Mouse (Mus musculus) layer of hippocampus, adult 18-20 months (tissue): Measurements from ENCODE around the gene Smyd3. TPM values are rescaled to one million over a fixed set of nuclear protein-coding genes. Genes with fewer than 3 reads are reported as not detected.

Experiments
- DNase-seq, 2 experiments: peaks; one replicate each; pipeline ENCODE4 v3.0.0; 2022; ENCODE audit warnings: low spot score in 2 of 2
- total RNA-seq, 2 experiments: library from RNA; stranded (reverse); gene quantifications; 2 replicates each; pipeline ENCODE4 v1.2.3; 2021

Gene Smyd3
- total RNA-seq, 2 experiments from 2014 or later: 22.4 TPM

- no peak for DNase-seq
Measured at GRCm38 (mm10) chr1:179236217-179236840, 281.5 kb downstream of the Smyd3 start.

- DNase-seq: peak; percentile 66 to 91
Measured at GRCm38 (mm10) chr1:179231777-179232661, 285.8 kb downstream of the Smyd3 start.

GRCm38 (mm10) chr1:179229515-179229914 is 288.3 kb downstream of the Smyd3 start:
- no peak for DNase-seq

- no peak for DNase-seq
Measured at GRCm38 (mm10) chr1:179220290-179220689, 297.6 kb downstream of the Smyd3 start.

GRCm38 (mm10) chr1:179218061-179218460 is 299.8 kb downstream of the Smyd3 start:
- DNase-seq: no peak

- no peak for DNase-seq
Measured at GRCm38 (mm10) chr1:179217036-179217435, 300.8 kb downstream of the Smyd3 start.

- DNase-seq: no peak
Measured at GRCm38 (mm10) chr1:179213381-179213780, 304.5 kb downstream of the Smyd3 start.

- no peak for DNase-seq
Measured at GRCm38 (mm10) chr1:179212295-179212694, 305.5 kb downstream of the Smyd3 start.

GRCm38 (mm10) chr1:179211313-179211712 is 306.5 kb downstream of the Smyd3 start:
- DNase-seq: no peak

GRCm38 (mm10) chr1:179207846-179208595 is 309.8 kb downstream of the Smyd3 start:
- DNase-seq: no peak

GRCm38 (mm10) chr1:179207180-179207741 is 310.6 kb downstream of the Smyd3 start:
- no peak for DNase-seq

GRCm38 (mm10) chr1:179198517-179199200 is 319.2 kb downstream of the Smyd3 start:
- DNase-seq: no peak

- DNase-seq: no peak
Measured at GRCm38 (mm10) chr1:179197821-179198516, 319.9 kb downstream of the Smyd3 start.

GRCm38 (mm10) chr1:179197156-179197555 is 320.7 kb downstream of the Smyd3 start:
- DNase-seq: no peak

GRCm38 (mm10) chr1:179196422-179196821 is 321.4 kb downstream of the Smyd3 start:
- no peak for DNase-seq

GRCm38 (mm10) chr1:179192781-179193180 is 325.1 kb downstream of the Smyd3 start:
- no peak for DNase-seq

- no peak for DNase-seq
Measured at GRCm38 (mm10) chr1:179190837-179191236, 327.0 kb downstream of the Smyd3 start.

- no peak for DNase-seq
Measured at GRCm38 (mm10) chr1:179187171-179187570, 330.7 kb downstream of the Smyd3 start.

- peak; percentile 46 to 84 for DNase-seq
Measured at GRCm38 (mm10) chr1:179184631-179185030, 333.2 kb downstream of the Smyd3 start.

- DNase-seq: no peak
Measured at GRCm38 (mm10) chr1:179183499-179183898, 334.3 kb downstream of the Smyd3 start.
